Mouse (Mus musculus) ZHBTc4 (cell line): ENCODE measurements at regions not wholly inside any gene's neighbourhood (a gene's known extent, or its start where the extent isn't known, plus 50 kb on each side); places are given as distances from the start of the nearest gene placed in this dataset.

ENCODE experiments used
- DNase-seq: peaks from one replicate; pipeline ENCODE4 v3.0.0-alpha.2; 2011; ENCODE audit warnings: low read depth, low spot score

- peak; percentile 37 for DNase-seq
Measured at GRCm38 (mm10) chr1:110336303-110336702, 354.1 kb downstream of the Cdh7 start.
